Mouse (Mus musculus) 416B (cell line): ENCODE results near the gene Krt13.

Source experiments
- DNase-seq: peaks from one replicate; pipeline ENCODE4 v3.0.0; 2011; ENCODE audit warnings: low read depth

Krt13 gene

DNA sequence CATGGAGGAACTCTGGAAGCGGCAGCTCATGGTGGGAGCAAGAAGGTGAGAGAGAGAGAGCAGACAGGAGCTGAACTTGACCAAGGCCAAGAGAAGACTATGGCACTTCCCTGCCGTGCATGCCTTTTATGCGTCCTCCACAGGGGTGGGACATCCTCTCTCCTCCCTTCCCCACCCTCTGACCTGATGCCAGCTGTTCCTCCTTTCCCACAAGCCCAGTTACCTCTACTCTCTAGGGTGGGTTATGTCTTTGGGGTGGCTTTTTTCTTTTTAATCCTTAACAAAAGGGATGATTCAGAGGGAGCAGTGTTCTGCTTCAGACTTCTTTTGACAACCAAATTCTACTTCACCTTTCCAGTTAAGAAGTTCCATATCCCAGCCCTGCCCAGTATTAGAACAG, at the start of gene Krt13:
Gene Krt13, minus strand, starts transcription at position 101 of the 400 bp plus-strand sequence.
- DNase-seq, result no peak

- DNase-seq, result peak; percentile 67
Measured at GRCm38 (mm10) chr11:100168765-100169762, 47.7 kb upstream of the Krt13 start.

- no peak for DNase-seq
Measured at GRCm38 (mm10) chr11:100168071-100168470, 46.7 kb upstream of the Krt13 start.

GRCm38 (mm10) chr11:100164392-100164791, 43.0 kb upstream of the Krt13 start:
- no peak for DNase-seq

- DNase-seq, result no peak
Measured at GRCm38 (mm10) chr11:100157908-100158477, 36.6 kb upstream of the Krt13 start.

GRCm38 (mm10) chr11:100157331-100157730, 36.0 kb upstream of the Krt13 start:
- DNase-seq, result no peak

GRCm38 (mm10) chr11:100155497-100156255, 34.3 kb upstream of the Krt13 start:
- DNase-seq, result no peak

GRCm38 (mm10) chr11:100148615-100149330, 27.4 kb upstream of the Krt13 start, which contains the start of gene Krt19:
Gene Krt19, minus strand, starts transcription at chr11:100148665.
- DNase-seq, result no peak

GRCm38 (mm10) chr11:100147566-100148353, 26.4 kb upstream of the Krt13 start:
- peak; percentile 71 for DNase-seq

GRCm38 (mm10) chr11:100145858-100146560, 24.6 kb upstream of the Krt13 start:
- no peak for DNase-seq

GRCm38 (mm10) chr11:100145104-100145503, 23.7 kb upstream of the Krt13 start:
- no peak for DNase-seq

DNA sequence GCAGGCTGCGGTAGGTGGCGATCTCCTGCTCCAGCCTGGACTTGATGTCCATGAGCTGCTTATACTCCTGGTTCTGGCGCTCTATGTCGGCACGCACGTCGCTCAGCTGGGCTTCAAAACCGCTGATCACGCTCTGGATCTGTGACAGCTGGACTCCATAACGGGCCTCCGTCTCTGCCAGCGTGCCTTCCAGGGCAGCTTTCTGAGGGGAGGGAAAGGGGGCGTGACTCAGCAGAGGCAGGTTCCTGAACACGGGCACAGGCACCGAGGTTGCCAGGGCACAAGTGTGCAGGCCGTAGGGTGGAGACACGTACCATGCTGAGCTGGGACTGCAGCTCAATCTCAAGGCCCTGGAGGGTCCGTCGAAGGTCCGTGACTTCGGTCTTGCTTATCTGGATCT, 19.6 kb upstream of the Krt13 start:
- DNase-seq, result no peak

- no peak for DNase-seq
Measured at GRCm38 (mm10) chr11:100139391-100139790, 18.0 kb upstream of the Krt13 start.

- no peak for DNase-seq
Measured at GRCm38 (mm10) chr11:100138809-100139208, 17.4 kb upstream of the Krt13 start.

DNA sequence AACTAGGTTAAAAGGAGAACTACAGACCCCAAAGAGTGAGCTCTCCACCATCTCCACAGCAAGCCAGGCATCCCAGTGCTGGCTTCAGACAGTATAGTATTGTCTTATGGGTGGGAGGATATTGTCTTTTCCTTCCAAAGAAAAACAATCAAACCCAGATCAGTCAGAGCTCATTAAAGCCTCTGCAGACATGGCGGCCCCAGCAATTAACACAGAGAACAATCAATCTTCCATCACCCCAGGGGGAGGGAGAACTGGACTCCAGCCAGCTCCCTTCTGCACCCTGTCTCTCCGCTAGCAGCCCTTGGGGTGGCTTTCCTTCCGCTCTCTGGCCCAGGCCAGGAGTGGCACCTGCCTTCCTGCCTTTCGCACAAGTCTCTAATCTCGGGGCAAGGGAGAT, 16.3 kb upstream of the Krt13 start:
- no peak for DNase-seq

GRCm38 (mm10) chr11:100136559-100136958, 15.2 kb upstream of the Krt13 start:
- DNase-seq, result no peak

DNA sequence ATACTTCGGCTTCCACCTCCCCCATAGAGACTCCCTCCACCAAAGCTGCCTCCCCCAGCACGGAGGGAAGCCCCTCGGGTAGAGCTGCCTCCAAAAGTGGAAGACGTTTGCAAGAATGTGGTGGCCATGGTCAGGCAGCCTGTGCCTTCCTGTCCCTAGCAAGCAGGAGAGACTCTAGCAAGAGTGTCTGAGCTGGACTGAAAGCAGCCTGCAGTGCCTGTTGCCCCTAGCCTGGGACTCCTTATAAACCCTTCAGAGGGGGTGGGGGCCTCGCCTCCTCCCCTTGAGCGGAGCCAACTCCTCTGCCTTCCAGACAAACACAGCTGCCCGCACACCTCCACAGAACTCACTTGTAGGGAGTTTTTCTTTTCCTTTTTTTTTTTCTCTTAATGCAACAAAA, 14.4 kb upstream of the Krt13 start, which contains the start of gene Krt15:
Gene Krt15, minus strand, starts transcription at position 198 of the 400 bp plus-strand sequence.
- no peak for DNase-seq

- no peak for DNase-seq
Measured at GRCm38 (mm10) chr11:100124901-100125300, 3.5 kb upstream of the Krt13 start.

- DNase-seq, result no peak
Measured at GRCm38 (mm10) chr11:100120331-100120730, 1.0 kb downstream of the Krt13 start.

- DNase-seq, result no peak
Measured at GRCm38 (mm10) chr11:100113742-100114029, 7.7 kb downstream of the Krt13 start.
